Mouse (Mus musculus): Measurements from ENCODE around the gene 4921517D22Rik. TPM values are rescaled to one million over a fixed set of nuclear protein-coding genes. Genes with fewer than 3 reads are reported as not detected.

Gene 4921517D22Rik
- polyA plus RNA-seq, 1 experiment from 2014 or later = not detected

Other genes starting within 250 kb of the 4921517D22Rik start
- 14.9 and 16.3 TPM in 2 replicates for gene Agtpbp1, start 108.9 kb downstream of the 4921517D22Rik start, polyA plus RNA-seq (2015; fragmentation: Nextera tagmentation; extraction: Ambion mirVana)
- gene Naa35, start 108.8 kb downstream of the 4921517D22Rik start, polyA plus RNA-seq (2015; fragmentation: Nextera tagmentation; extraction: Ambion mirVana) = 65.9 and 78.4 TPM in 2 replicates
- gene Golm1, start 18.3 kb downstream of the 4921517D22Rik start, polyA plus RNA-seq (2015; fragmentation: Nextera tagmentation; extraction: Ambion mirVana) = 3.9 and 4.5 TPM in 2 replicates
- gene Spata31d1a, start 16.2 kb upstream of the 4921517D22Rik start, polyA plus RNA-seq (2015; fragmentation: Nextera tagmentation; extraction: Ambion mirVana) = not detected in 2 replicates
- gene Spata31d1b, start 18.2 kb upstream of the 4921517D22Rik start, polyA plus RNA-seq (2015; fragmentation: Nextera tagmentation; extraction: Ambion mirVana) = 0.04 TPM in 2 replicates
- not detected in 2 replicates for gene Spata31d1d, start 37.6 kb upstream of the 4921517D22Rik start, polyA plus RNA-seq (2015; fragmentation: Nextera tagmentation; extraction: Ambion mirVana)
- gene 1700014D04Rik, start 52.6 kb upstream of the 4921517D22Rik start, polyA plus RNA-seq (2015; fragmentation: Nextera tagmentation; extraction: Ambion mirVana) = not detected in 2 replicates
- gene Isca1, start 75.7 kb upstream of the 4921517D22Rik start, polyA plus RNA-seq (2015; fragmentation: Nextera tagmentation; extraction: Ambion mirVana) = 68.9 and 73.8 TPM in 2 replicates
- gene Gm49354, start 88.1 kb upstream of the 4921517D22Rik start, polyA plus RNA-seq (2015; fragmentation: Nextera tagmentation; extraction: Ambion mirVana) = not detected in 2 replicates
- gene Tut7, start 129.0 kb upstream of the 4921517D22Rik start, polyA plus RNA-seq (2015; fragmentation: Nextera tagmentation; extraction: Ambion mirVana) = 52.1 and 68.0 TPM in 2 replicates

Data from thymus, postnatal 0 days (tissue).